Mouse (Mus musculus) C2C12 (cell line): ENCODE data around the gene Usp20.

Experiments
- CEBPB ChIP-seq: IDR thresholded peaks from one replicate; pipeline ENCODE4 v1.6.1; 2011; ENCODE audit warnings: low read depth, mild to moderate bottlenecking, control low read depth, moderate library complexity
- CTCF ChIP-seq: IDR thresholded peaks from one replicate; pipeline ENCODE4 v1.5.1; 2011; ENCODE audit not compliant: control insufficient read depth, insufficient read depth, insufficient read length
- MAX ChIP-seq: IDR thresholded peaks from one replicate; pipeline ENCODE4 v1.6.1; 2011; ENCODE audit warnings: mild to moderate bottlenecking, control low read depth
- MYOD1 ChIP-seq: IDR thresholded peaks from one replicate; pipeline ENCODE4 v1.6.1; 2011; ENCODE audit warnings: low read depth; ENCODE audit not compliant: control insufficient read depth, insufficient read length
- MYOG ChIP-seq: IDR thresholded peaks from one replicate; pipeline ENCODE4 v1.6.1; 2011; ENCODE audit not compliant: control insufficient read depth, insufficient read length; ENCODE audit errors: extremely low read depth
- USF1 ChIP-seq: IDR thresholded peaks from one replicate; pipeline ENCODE4 v1.6.1; 2011; ENCODE audit warnings: low read depth, mild to moderate bottlenecking, control low read depth, moderate library complexity

DNA sequence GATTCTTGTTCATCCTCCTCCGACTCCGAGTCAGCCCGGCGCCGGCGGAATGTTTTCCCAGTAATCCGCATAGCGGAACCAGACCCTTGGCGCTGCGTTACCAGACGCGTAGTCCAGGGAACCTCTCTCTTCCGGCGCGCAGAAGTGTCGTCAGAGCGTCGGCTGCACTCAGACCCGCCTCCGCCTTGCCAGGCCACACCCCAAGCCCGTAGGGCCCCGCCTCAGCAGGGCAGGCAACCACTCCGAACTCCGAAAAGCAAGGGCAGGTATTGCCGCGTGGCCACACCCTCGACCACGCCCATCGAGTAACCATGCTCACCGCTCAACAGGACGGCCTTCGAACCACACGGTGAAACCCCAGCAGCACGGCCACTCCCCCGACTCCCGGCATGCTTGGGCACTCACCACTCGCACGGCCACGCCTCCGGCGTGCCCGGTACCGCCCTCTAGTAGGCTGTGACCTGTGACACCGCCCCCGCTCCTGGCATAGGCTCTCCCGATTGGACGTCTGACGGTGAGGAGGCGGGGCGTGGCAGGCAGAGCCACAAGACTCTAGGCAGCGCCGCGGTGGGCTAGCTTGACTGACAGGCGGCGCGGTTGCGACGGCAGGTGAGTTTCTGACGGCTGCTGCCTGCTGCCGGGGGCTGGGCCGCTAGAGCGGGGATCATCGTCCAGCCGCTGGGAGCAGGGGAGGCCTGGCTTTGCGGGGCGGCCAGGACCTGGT, at the start of gene Usp20, which contains the start of gene BC005624:
- TF ChIP-seq CTCF, result peak; percentile 1
- peak; percentile 1 for TF ChIP-seq USF1
- TF ChIP-seq CEBPB, result no peak
- TF ChIP-seq MYOD1, result no peak
- no peak for TF ChIP-seq MYOG
- TF ChIP-seq MAX, result peak; percentile 91
